In genomic region chr4:86024573-86025160, GRCm38 (mm10) we compare ENCODE assay signal across 9 mouse cellular contexts.
DNase-seq lines count a peak whose midpoint lies in the region; ATAC-seq and TF ChIP-seq lines count a peak whose summit lies in the region.
"Had no signal": no experiment of that assay in that cellular context is flagged by ENCODE, and none has a peak within 500 bp of the region (broad histone marks: within the 10 kb centered on the region; RNA-seq: fewer than 3 reads in every experiment).

No protein-coding gene starts in this region.

- peak; percentile 60 for TF ChIP-seq CTCF in cerebellum, adult 2 months (IDR thresholded peaks at IDR 0.05; ENCODE audit: borderline replicate concordance, insufficient read depth, low read depth, low read length)

- no peak overlapping the region for H3K9ac ChIP-seq in midbrain, embryonic 13.5 days (replicated peaks)
- H3K9ac ChIP-seq: heart, embryonic 13.5 days had no signal

- no peak for TF ChIP-seq POLR2A in cerebellum, adult 2 months (IDR thresholded peaks at IDR 0.05; ENCODE audit: borderline replicate concordance, insufficient read depth, low read length)

- ATAC-seq in common myeloid progenitor, adult 5-6 weeks (replicated peaks; ENCODE audit: low read depth, poor library complexity, severe bottlenecking), result peak; percentile 95
- peak; percentile 21; the same call in 1 of the 2 replicates for ATAC-seq in midbrain, embryonic 13.5 days

- peaks cover 1% of the 10 kb centered on the region for H3K4me1 ChIP-seq in cerebellum, adult 2 months (ENCODE audit: control insufficient read depth, insufficient read depth, low read length)
- H3K4me1 ChIP-seq in midbrain, embryonic 13.5 days (replicated peaks), result peaks cover 16% of the 10 kb centered on the region

- DNase-seq in cerebellum, adult 2 months, result peak; percentile 21 to 23
- no peak for DNase-seq in cerebellum, adult 11-12 months
- DNase-seq in ovary, postnatal 14 days (ENCODE audit: low spot score), result peak; percentile 33
- no peak for DNase-seq in ovary, postnatal 10 days (ENCODE audit: low spot score)
- DNase-seq in kidney, postnatal 36 days, result peak; percentile 25 to 62
- no peak for DNase-seq in spleen, adult 12 weeks (ENCODE audit: low spot score)

- H3K9me3 ChIP-seq in midbrain, embryonic 13.5 days, result no peaks in the 10 kb centered on the region
- H3K9me3 ChIP-seq: heart, embryonic 13.5 days had no signal

- no peak overlapping the region for H3K4me2 ChIP-seq in midbrain, embryonic 13.5 days (replicated peaks)
- H3K4me2 ChIP-seq: heart, embryonic 13.5 days had no signal

- 65% methylated on average over 8 of the region's 8 CpGs for WGBS in cerebellum, adult 2 months
- 58% methylated on average over 8 of the region's 8 CpGs for WGBS in midbrain, embryonic 13.5 days

- H3K27ac ChIP-seq in cerebellum, adult 2 months (ENCODE audit: insufficient read depth, low read length), result no peak overlapping the region
- H3K27ac ChIP-seq in midbrain, embryonic 13.5 days, result no peak overlapping the region
- H3K27ac ChIP-seq: heart, embryonic 13.5 days had no signal

- H3K27me3 ChIP-seq in cerebellum, adult 2 months (ENCODE audit: control insufficient read depth, insufficient read depth, low read length), result no peaks in the 10 kb centered on the region
- no peaks in the 10 kb centered on the region for H3K27me3 ChIP-seq in midbrain, embryonic 13.5 days
- H3K27me3 ChIP-seq: heart, embryonic 13.5 days had no signal

- no peak overlapping the region for H3K4me3 ChIP-seq in cerebellum, adult 2 months (replicated peaks; ENCODE audit: insufficient read depth, low read depth, low read length)
- H3K4me3 ChIP-seq in midbrain, embryonic 13.5 days (replicated peaks), result no peak overlapping the region
- H3K4me3 ChIP-seq: heart, embryonic 13.5 days had no signal

- no peaks in the 10 kb centered on the region for H3K36me3 ChIP-seq in midbrain, embryonic 13.5 days
- H3K36me3 ChIP-seq: heart, embryonic 13.5 days had no signal

Comparison
In these comparisons a context has a peak if more than half of its experiments do, and no peak if none do; other contexts are left out.
1. DNase-seq: peak in cerebellum, adult 2 months (2 of 2), ovary, postnatal 14 days (single experiment) and kidney, postnatal 36 days (2 of 2); none in cerebellum, adult 11-12 months (single experiment), ovary, postnatal 10 days (single experiment) and spleen, adult 12 weeks (single experiment).